Mouse (Mus musculus) layer of hippocampus, postnatal 10 days (tissue): ENCODE measurements around the gene Epn1. TPM values are rescaled to one million over a fixed set of nuclear protein-coding genes. Genes with fewer than 3 reads are reported as not detected.

Experiments
- DNase-seq, 2 experiments: peaks; one replicate each; pipeline ENCODE4 v3.0.0; 2021; ENCODE audit warnings: low spot score in 2 of 2
- microRNA-seq, 2 experiments: library from miRNA; unstranded; fragments of <30 nt; microRNA quantifications; one replicate each; pipeline ENCODE4 v1.2.0; 2021
- total RNA-seq, 2 experiments: library from RNA; stranded (reverse); gene quantifications; 2 replicates each; pipeline ENCODE4 v1.2.3; 2021

The Epn1 gene
- total RNA-seq, 2 experiments from 2014 or later = 402 to 408 TPM

- DNase-seq = no peak
Observed at GRCm38 (mm10) chr7:5092381-5092780, 12.3 kb downstream of the Epn1 start.

DNA sequence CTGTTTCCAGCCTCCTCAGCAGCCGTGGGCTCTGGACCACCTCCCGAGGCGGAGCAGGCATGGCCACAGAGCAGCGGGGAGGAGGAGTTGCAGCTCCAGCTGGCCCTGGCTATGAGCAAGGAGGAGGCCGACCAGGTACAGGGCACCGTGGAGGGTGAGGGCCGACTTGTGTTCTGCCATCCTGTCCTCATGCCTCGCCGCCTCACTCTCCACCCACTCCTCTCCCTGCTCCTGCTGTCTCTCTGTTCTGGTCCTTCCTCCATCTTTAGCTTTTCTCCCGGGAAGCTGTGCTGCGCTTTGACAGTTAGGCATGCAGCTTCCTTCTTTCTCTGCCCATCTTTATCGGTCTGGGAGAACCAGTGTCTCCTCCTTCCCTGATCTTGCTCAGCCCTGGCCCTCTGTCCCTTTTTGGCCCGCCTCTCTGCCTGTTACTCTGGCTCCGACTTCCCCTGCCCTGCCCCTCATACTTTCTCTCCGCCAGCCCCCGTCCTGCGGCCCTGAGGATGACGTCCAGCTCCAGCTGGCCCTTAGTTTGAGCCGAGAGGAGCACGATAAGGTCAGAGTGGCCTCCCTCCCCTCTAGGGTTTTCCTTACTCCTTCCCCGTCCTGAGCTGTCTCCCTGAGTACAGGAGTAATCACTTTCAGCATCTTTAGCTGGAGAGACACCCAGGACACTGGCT is 12.9 kb downstream of the Epn1 start:
- no peak for DNase-seq

DNA sequence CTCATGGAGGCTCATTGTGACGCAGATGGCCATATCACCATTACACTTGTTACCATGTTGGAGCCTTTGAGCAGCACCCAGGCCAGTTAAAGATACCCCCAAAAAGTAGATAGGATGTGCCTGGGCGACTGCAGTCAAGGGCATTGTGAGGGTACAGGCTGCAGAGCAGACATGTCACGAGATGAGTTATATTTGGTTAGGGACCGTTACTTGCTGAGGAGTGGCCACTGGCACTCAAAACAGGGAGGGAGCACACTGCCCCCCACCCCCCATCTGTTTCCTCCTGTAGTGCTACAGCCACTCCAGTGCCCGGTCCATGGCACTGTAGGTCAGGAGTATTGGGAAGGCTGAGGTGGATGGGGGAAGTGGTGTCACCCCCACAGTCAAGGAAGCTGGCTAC is 18.7 kb downstream of the Epn1 start:
- no peak for DNase-seq

GRCm38 (mm10) chr7:5099796-5100195 is 19.8 kb downstream of the Epn1 start:
- no peak for DNase-seq

DNA sequence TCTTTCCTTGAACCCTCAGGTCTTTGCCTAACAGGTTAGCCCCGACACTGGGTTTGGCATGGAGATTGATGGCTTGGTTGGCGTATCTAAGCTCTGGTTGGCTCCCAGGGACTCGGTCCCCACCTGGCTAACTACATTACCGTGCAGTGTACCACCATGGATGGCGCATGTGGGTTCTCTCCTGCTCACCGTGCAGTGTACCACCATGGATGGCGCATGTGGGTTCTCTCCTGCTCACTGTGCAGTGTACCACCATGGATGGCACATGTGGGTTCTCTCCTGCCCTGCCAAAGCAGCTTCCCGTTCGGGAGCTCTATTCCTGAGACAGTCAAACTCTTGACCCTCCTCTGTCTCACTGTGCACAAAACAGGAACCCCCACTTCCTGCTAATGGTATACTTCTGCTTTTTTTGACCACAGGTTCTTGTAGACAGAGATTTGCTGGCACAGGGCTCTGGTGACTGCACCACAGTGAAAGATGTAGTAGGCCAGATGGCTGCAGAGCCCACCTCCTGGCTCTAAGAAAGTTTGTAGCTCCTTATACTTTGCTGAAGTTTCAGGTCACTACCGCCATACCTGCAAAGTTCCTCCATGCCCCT is 21.1 kb downstream of the Epn1 start:
- no peak for DNase-seq

GRCm38 (mm10) chr7:5102564-5102963 is 22.5 kb downstream of the Epn1 start:
- DNase-seq = no peak

- no peak for DNase-seq
Observed at GRCm38 (mm10) chr7:5108272-5108671, 28.2 kb downstream of the Epn1 start.

DNA sequence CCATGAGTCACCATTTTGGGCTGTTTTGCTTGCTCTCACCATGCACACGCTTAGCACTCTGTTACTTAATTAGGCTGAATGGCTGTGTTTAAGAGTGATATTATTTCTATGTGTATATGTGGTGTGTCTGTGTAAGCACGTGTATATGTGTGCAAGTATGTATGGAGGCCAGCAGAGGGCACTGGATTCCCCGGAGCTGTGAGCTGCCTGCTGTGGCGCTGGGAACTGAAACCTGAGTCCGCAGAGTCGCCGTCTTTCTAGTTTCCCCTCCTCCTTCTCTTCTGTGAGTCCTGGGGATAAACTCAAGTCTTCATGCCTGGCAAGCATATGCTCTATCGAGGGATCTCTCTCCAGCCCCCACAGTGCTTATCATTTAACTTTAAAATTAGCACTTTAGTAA is 29.3 kb downstream of the Epn1 start:
- no peak for DNase-seq

GRCm38 (mm10) chr7:5112701-5113100 is 32.7 kb downstream of the Epn1 start:
- DNase-seq = no peak

GRCm38 (mm10) chr7:5116850-5117249 is 36.8 kb downstream of the Epn1 start, which contains the start of gene Rfpl4:
Rfpl4 (minus strand) TSS chr7:5116950.
- DNase-seq = no peak

DNA sequence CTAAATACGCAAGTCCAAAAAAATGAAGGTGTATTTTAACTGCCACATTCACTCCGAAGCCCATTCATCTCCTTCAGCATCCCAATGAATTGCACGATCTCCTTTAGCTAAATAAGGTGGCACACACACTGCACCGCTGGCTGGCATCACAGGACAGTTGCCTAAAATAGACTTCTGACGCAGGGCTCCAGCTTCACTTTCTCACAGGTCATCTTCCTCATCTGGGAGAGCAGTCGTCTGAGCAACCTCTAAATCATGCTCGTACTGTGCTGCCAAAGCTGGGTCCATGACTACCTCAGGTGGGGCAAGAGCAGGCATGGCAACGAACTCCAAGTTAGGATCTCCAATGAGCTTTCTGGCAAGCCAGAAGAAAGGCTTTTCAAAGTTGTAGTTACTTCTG is 45.0 kb downstream of the Epn1 start:
- no peak for DNase-seq

DNA sequence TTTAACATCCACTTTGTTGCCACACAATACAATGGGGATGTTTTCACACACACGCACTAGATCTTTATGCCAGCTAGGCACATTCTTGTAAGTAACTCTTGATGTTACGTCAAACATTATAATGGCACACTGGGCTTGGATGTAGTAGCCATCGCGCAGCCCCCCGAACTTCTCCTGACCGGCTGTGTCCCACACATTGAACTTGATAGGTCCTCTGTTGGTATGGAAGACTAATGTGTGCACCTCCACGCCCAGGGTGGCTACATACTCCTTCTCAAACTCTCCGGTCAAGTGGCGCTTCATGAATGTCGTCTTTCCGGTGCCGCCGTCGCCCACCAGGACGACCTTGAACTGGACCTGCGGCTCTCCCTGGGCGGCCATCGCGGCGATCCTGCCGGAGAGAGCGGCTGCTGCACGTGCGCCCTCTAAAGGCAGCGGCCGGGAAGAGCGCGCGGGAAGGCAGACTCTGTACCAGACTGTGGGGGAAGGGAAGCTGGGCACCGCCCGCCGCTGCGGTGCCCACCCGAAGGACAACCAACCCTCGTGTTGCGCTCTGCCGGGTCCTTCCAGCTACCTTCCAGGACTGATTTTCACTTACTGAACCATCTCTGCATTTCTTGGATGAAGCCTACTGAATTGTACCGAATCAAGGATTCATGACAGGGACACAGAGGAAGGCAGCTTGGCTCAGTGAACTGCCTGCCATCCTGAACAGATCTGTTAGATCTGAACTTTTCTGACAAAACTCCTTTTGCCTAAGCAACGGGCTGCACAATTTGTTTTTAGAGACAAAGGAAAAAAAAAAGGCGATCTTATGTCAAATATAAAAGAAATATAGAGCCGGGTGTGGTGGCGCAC is 45.7 kb downstream of the Epn1 start, which contains the start of gene Rasl2-9:
TSS of gene Rasl2-9 (minus strand) at position 402 of the 858 bp plus-strand sequence.
- DNase-seq = peak; percentile 82 to 89

Small RNA genes lying within 50 kb of the gene (microRNA-seq; reads per million reads assigned to microRNA genes)
- 0 reads per million in 2 experiments for gene Gm26217

Other genes starting within 250 kb of the Epn1 start
- gene Shisa7, start 235.5 kb upstream of the Epn1 start, total RNA-seq = 100 to 1,000 TPM; 107 to 116 TPM
- gene Isoc2b, start 210.0 kb upstream of the Epn1 start, total RNA-seq = 1 to 10 TPM; 3.0 to 4.3 TPM
- 1 to 10 TPM; 7.2 to 8.2 TPM for gene Isoc2a, start 203.1 kb upstream of the Epn1 start, total RNA-seq
- under 1 TPM in 1 of 2 experiments, not detected in 1; 0.45 TPM for gene Gm36210, start 173.7 kb upstream of the Epn1 start, total RNA-seq
- 10 to 100 TPM; 14.3 TPM for gene Zfp628, start 165.0 kb upstream of the Epn1 start, total RNA-seq
- gene Nat14, start 158.2 kb upstream of the Epn1 start, total RNA-seq = 10 to 100 TPM; 57.9 to 67.4 TPM
- 1 to 10 TPM; 2.9 to 3.0 TPM for gene Ssc5d, start 154.4 kb upstream of the Epn1 start, total RNA-seq
- not detected for gene Sbk2, start 115.8 kb upstream of the Epn1 start, total RNA-seq
- gene Sbk3, start 109.1 kb upstream of the Epn1 start, total RNA-seq = under 1 TPM; 0.40 to 0.57 TPM
- gene Zfp579, start 84.1 kb upstream of the Epn1 start, total RNA-seq = 10 to 100 TPM; 38.2 to 46.0 TPM
- gene Zfp524, start 65.8 kb upstream of the Epn1 start, total RNA-seq = 1 to 10 TPM; 4.5 TPM
- gene Fiz1, start 65.5 kb upstream of the Epn1 start, total RNA-seq = 10 to 100 TPM; 22.2 to 23.4 TPM
- not detected for gene Gm44973, start 64.7 kb upstream of the Epn1 start, total RNA-seq
- gene Zfp865, start 59.9 kb upstream of the Epn1 start, total RNA-seq = 10 to 100 TPM; 36.4 TPM
- gene Ccdc106, start 59.7 kb upstream of the Epn1 start, total RNA-seq = 10 to 100 TPM; 59.9 to 60.2 TPM
- not detected for gene 4632433K11Rik, start 46.1 kb upstream of the Epn1 start, total RNA-seq
- gene Zfp784, start 41.8 kb upstream of the Epn1 start, total RNA-seq = 1 to 10 TPM; 5.4 to 5.8 TPM
- 10 to 100 TPM; 74.9 to 80.4 TPM for gene Zfp580, start 28.7 kb upstream of the Epn1 start, total RNA-seq
- gene U2af2, start 18.1 kb upstream of the Epn1 start, total RNA-seq = 100 to 1,000 TPM; 174 to 184 TPM
- gene Rfpl4, start 36.7 kb downstream of the Epn1 start, total RNA-seq = not detected
- gene Rasl2-9, start 45.7 kb downstream of the Epn1 start, total RNA-seq = not detected
- not detected for gene Vmn1r55, start 69.4 kb downstream of the Epn1 start, total RNA-seq
- gene Vmn1r56, start 116.5 kb downstream of the Epn1 start, total RNA-seq = not detected
- not detected for gene Vmn1r57, start 138.3 kb downstream of the Epn1 start, total RNA-seq